Mouse (Mus musculus) embryonic facial prominence, embryonic 15.5 days (tissue): Measurements from ENCODE around the gene Hira. TPM values are rescaled to one million over a fixed set of nuclear protein-coding genes. Genes with fewer than 3 reads are reported as not detected.
"Not testable (repeated sequence)": the region's sequence is repeated elsewhere in the genome, so short reads cannot be mapped to it uniquely, and the experiment has no call there.

Experiments used
- ATAC-seq: fragments of 200-750 bp; cut with Nextera tagmentation; 2 replicates; pipeline ENCODE4 v1.8.0; 2017; ENCODE audit warnings: low read depth, moderate TSS enrichment; ENCODE audit not compliant: insufficient number of reproducible peaks, low FRiP score, low TSS enrichment
- H3K27ac ChIP-seq: fragments of 300-500 bp; sonication (generic); replicated peaks from 2 replicates; pipeline ENCODE4 v1.5.1; 2015; ENCODE audit warnings: mild to moderate bottlenecking, inconsistent platforms
- H3K27me3 ChIP-seq: fragments of 300-500 bp; sonication (generic); 2 replicates; pipeline ENCODE4 v1.6.1; 2015; ENCODE audit warnings: inconsistent platforms
- H3K36me3 ChIP-seq: fragments of 300-500 bp; sonication (generic); 2 replicates; pipeline ENCODE4 v1.6.1; 2015; ENCODE audit warnings: mild to moderate bottlenecking, inconsistent platforms
- H3K4me1 ChIP-seq: fragments of 300-500 bp; sonication (generic); 2 replicates; pipeline ENCODE4 v1.6.1; 2015; ENCODE audit warnings: inconsistent platforms
- H3K4me2 ChIP-seq: fragments of 300-500 bp; sonication (generic); replicated peaks from 2 replicates; pipeline ENCODE4 v1.6.1; 2015; ENCODE audit warnings: mild to moderate bottlenecking, inconsistent platforms
- H3K4me3 ChIP-seq: fragments of 300-500 bp; sonication (generic); replicated peaks from 2 replicates; pipeline ENCODE4 v1.5.1; 2015; ENCODE audit warnings: mild to moderate bottlenecking, inconsistent platforms
- H3K9ac ChIP-seq: fragments of 300-500 bp; sonication (generic); 2 replicates; pipeline ENCODE4 v1.6.1; 2015; ENCODE audit warnings: inconsistent platforms
- H3K9me3 ChIP-seq: fragments of 300-500 bp; sonication (generic); replicated peaks from 2 replicates; pipeline ENCODE4 v1.6.1; 2016; ENCODE audit warnings: inconsistent platforms
- WGBS: fragments of 180-500 bp; shearing (Covaris S2); methylation state at CpG from one replicate; pipeline ENCODE4 v1.1.7; 2015; 5-methylcytosine and 5-hydroxymethylcytosine counted together
- polyA plus RNA-seq: library from polyadenylated mRNA; unstranded; fragments of >200 nt; fragmentation: Nextera tagmentation; extraction: Ambion mirVana; gene quantifications from 2 replicates; pipeline ENCODE4 v1.2.1, GENCODE M21; 2015

Hira gene
- polyA plus RNA-seq, 1 experiment from 2014 or later, result 12.4 TPM

GRCm38 (mm10) chr16:18860186-18860585 is 16.7 kb upstream of the Hira start:
- no peak overlapping the region for H3K4me3 ChIP-seq
- no peak overlapping the region for H3K27ac ChIP-seq
- H3K4me2 ChIP-seq, result no peak overlapping the region
- H3K27me3 ChIP-seq, result no peaks in the 10 kb centered on the region
- no peaks in the 10 kb centered on the region for H3K4me1 ChIP-seq
- no peak for ATAC-seq
- no peak overlapping the region for H3K9ac ChIP-seq
- H3K9me3 ChIP-seq, result no peaks in the 10 kb centered on the region
- WGBS, result 72% methylated on average over 1 of the region's 1 CpGs
- no peaks in the 10 kb centered on the region for H3K36me3 ChIP-seq

- not testable (repeated sequence) for H3K27me3 ChIP-seq
These were observed 6.3 kb upstream of the Hira start for GRCm38 (mm10) chr16:18870495-18870894.

GRCm38 (mm10) chr16:18876091-18876441 is 771 bp upstream of the Hira start:
- H3K4me3 ChIP-seq, result peak overlapping the region; percentile 98
- ATAC-seq, result no peak
- peak overlapping the region; percentile 85 for H3K9ac ChIP-seq
- peak overlapping the region; percentile 97 for H3K27ac ChIP-seq
- no peaks in the 10 kb centered on the region for H3K9me3 ChIP-seq
- H3K4me2 ChIP-seq, result peak overlapping the region; percentile 83
- H3K4me1 ChIP-seq, result peaks cover 15% of the 10 kb centered on the region
- H3K36me3 ChIP-seq, result peaks cover 33% of the 10 kb centered on the region
- no peaks in the 10 kb centered on the region for H3K27me3 ChIP-seq
- under 1% methylated on average over 17 of the region's 17 CpGs for WGBS

More at GRCm38 (mm10) chr16:18870495-18870894, 6.3 kb upstream of the Hira start:
- H3K4me3 ChIP-seq, H3K27ac ChIP-seq, H3K4me1 ChIP-seq, H3K9me3 ChIP-seq, ATAC-seq, H3K9ac ChIP-seq, H3K4me2 ChIP-seq: not testable (repeated sequence)
- peaks cover 36% of the 10 kb centered on the region for H3K36me3 ChIP-seq
- WGBS, result 97% methylated on average over 1 of the region's 1 CpGs

GRCm38 (mm10) chr16:18877386-18878090 is 701 bp downstream of the Hira start:
- H3K9ac ChIP-seq, result peak overlapping the region; percentile 85
- H3K36me3 ChIP-seq, result peaks cover 18% of the 10 kb centered on the region
- peak overlapping the region; percentile 98 for H3K4me3 ChIP-seq
- peak overlapping the region; percentile 83 for H3K4me2 ChIP-seq
- H3K4me1 ChIP-seq, result peaks cover 15% of the 10 kb centered on the region
- peak overlapping the region; percentile 97 for H3K27ac ChIP-seq
- under 1% methylated on average over 41 of the region's 43 CpGs for WGBS
- peak; percentile 15; the same call in 1 of the 2 replicates for ATAC-seq
- H3K9me3 ChIP-seq, result no peaks in the 10 kb centered on the region
- H3K27me3 ChIP-seq, result no peaks in the 10 kb centered on the region

- Histone ChIP-seq H3K9ac (peak overlapping the region; percentile 85), H3K27me3 (no peaks in the 10 kb centered on the region), H3K9me3 (no peaks in the 10 kb centered on the region), H3K4me2 (peak overlapping the region; percentile 83), H3K27ac (peak overlapping the region; percentile 97), H3K4me1 (peaks cover 15% of the 10 kb centered on the region), H3K4me3 (peak overlapping the region; percentile 98), H3K36me3 (peaks cover 12% of the 10 kb centered on the region)
- no peak for ATAC-seq
- 20% methylated on average over 20 of the region's 20 CpGs for WGBS
These were observed 1.4 kb downstream of the Hira start for GRCm38 (mm10) chr16:18878091-18878720.

- Histone ChIP-seq H3K27ac (no peak overlapping the region), H3K36me3 (peaks cover 7% of the 10 kb centered on the region; the same call in 1 of the 2 replicates), H3K4me2 (no peak overlapping the region), H3K9ac (no peak overlapping the region), H3K4me3 (no peak overlapping the region), H3K4me1 (peaks cover 5% of the 10 kb centered on the region), H3K9me3 (no peaks in the 10 kb centered on the region), H3K27me3 (no peaks in the 10 kb centered on the region)
- ATAC-seq, result no peak
These were observed 7.2 kb downstream of the Hira start for GRCm38 (mm10) chr16:18884044-18884443.

GRCm38 (mm10) chr16:18893840-18894372 is 17.1 kb downstream of the Hira start:
- Histone ChIP-seq H3K9ac (no peak overlapping the region), H3K4me3 (no peak overlapping the region), H3K36me3 (peaks cover 25% of the 10 kb centered on the region; the same call in 1 of the 2 replicates), H3K4me2 (no peak overlapping the region), H3K9me3 (no peaks in the 10 kb centered on the region), H3K27me3 (no peaks in the 10 kb centered on the region), H3K27ac (no peak overlapping the region), H3K4me1 (no peaks in the 10 kb centered on the region)
- 59% methylated on average over 4 of the region's 4 CpGs for WGBS
- no peak for ATAC-seq

GRCm38 (mm10) chr16:18895249-18895648 is 18.4 kb downstream of the Hira start:
- Histone ChIP-seq H3K9me3 (no peaks in the 10 kb centered on the region), H3K27ac (no peak overlapping the region), H3K4me1 (no peaks in the 10 kb centered on the region), H3K27me3 (no peaks in the 10 kb centered on the region), H3K36me3 (peaks cover 36% of the 10 kb centered on the region; the same call in 1 of the 2 replicates), H3K9ac (no peak overlapping the region), H3K4me3 (no peak overlapping the region), H3K4me2 (no peak overlapping the region)
- no peak for ATAC-seq
- WGBS, result 82% methylated on average over 3 of the region's 3 CpGs

- no peaks in the 10 kb centered on the region for H3K27me3 ChIP-seq
- no peak overlapping the region for H3K4me3 ChIP-seq
- 57% methylated on average over 10 of the region's 10 CpGs for WGBS
- H3K27ac ChIP-seq, result no peak overlapping the region
- H3K36me3 ChIP-seq, result peaks cover 46% of the 10 kb centered on the region; the same call in 1 of the 2 replicates
- H3K9ac ChIP-seq, result no peak overlapping the region
- ATAC-seq, result no peak
- no peaks in the 10 kb centered on the region for H3K4me1 ChIP-seq
- no peaks in the 10 kb centered on the region for H3K9me3 ChIP-seq
- no peak overlapping the region for H3K4me2 ChIP-seq
These were observed 19.6 kb downstream of the Hira start for GRCm38 (mm10) chr16:18896429-18896828.

- no peaks in the 10 kb centered on the region for H3K9me3 ChIP-seq
- no peak overlapping the region for H3K9ac ChIP-seq
- peaks cover 47% of the 10 kb centered on the region for H3K36me3 ChIP-seq
- no peaks in the 10 kb centered on the region for H3K27me3 ChIP-seq
- H3K4me1 ChIP-seq, result no peaks in the 10 kb centered on the region
- H3K4me2 ChIP-seq, result no peak overlapping the region
- ATAC-seq, result no peak
- H3K4me3 ChIP-seq, result no peak overlapping the region
- WGBS, result 83% methylated on average over 1 of the region's 1 CpGs
- H3K27ac ChIP-seq, result no peak overlapping the region
These were observed 28.8 kb downstream of the Hira start for GRCm38 (mm10) chr16:18905648-18906047.

- Histone ChIP-seq H3K9ac (no peak overlapping the region), H3K9me3 (no peaks in the 10 kb centered on the region), H3K36me3 (peaks cover 65% of the 10 kb centered on the region), H3K4me1 (no peaks in the 10 kb centered on the region), H3K27me3 (no peaks in the 10 kb centered on the region), H3K27ac (no peak overlapping the region), H3K4me3 (no peak overlapping the region), H3K4me2 (no peak overlapping the region)
- WGBS, result 99% methylated on average over 4 of the region's 4 CpGs
- no peak for ATAC-seq
These were observed 39.2 kb downstream of the Hira start for GRCm38 (mm10) chr16:18916064-18916463.
